Mouse (Mus musculus) embryonic facial prominence, embryonic 14.5 days (tissue): ENCODE results near the gene Dppa5a. TPM values are rescaled to one million over a fixed set of nuclear protein-coding genes. Genes with fewer than 3 reads are reported as not detected.
"Not testable (repeated sequence)": the region's sequence is repeated elsewhere in the genome, so short reads cannot be mapped to it uniquely, and the experiment has no call there.

Experiments
- ATAC-seq: fragments of 200-750 bp; cut with Nextera tagmentation; 2 replicates; pipeline ENCODE4 v1.8.0; 2017; ENCODE audit warnings: low read depth, moderate number of reproducible peaks, moderate TSS enrichment
- DNase-seq: peaks from one replicate; pipeline ENCODE4 v3.0.0-alpha.2; 2015; ENCODE audit warnings: low spot score
- H3K27ac ChIP-seq: fragments of 300-500 bp; sonication (generic); replicated peaks from 2 replicates; pipeline ENCODE4 v1.5.1; 2014; ENCODE audit warnings: low read depth, mild to moderate bottlenecking, low read length, moderate library complexity
- H3K27me3 ChIP-seq: fragments of 300-500 bp; sonication (generic); replicated peaks from 2 replicates; pipeline ENCODE4 v1.6.1; 2014; ENCODE audit warnings: low read length; ENCODE audit not compliant: control insufficient read depth, insufficient read depth
- H3K36me3 ChIP-seq: fragments of 300-500 bp; sonication (generic); 2 replicates; pipeline ENCODE4 v1.6.1; 2014; ENCODE audit warnings: low read length, mixed read lengths; ENCODE audit not compliant: control insufficient read depth, insufficient read depth
- H3K4me1 ChIP-seq: fragments of 300-500 bp; sonication (generic); 2 replicates; pipeline ENCODE4 v1.6.1; 2014; ENCODE audit warnings: antibody characterized with exemption, low read length; ENCODE audit not compliant: control insufficient read depth, insufficient read depth
- H3K4me2 ChIP-seq: fragments of 300-500 bp; sonication (generic); 2 replicates; pipeline ENCODE4 v1.6.1; 2014; ENCODE audit warnings: low read depth, mild to moderate bottlenecking, low read length, moderate library complexity, mixed read lengths
- H3K4me3 ChIP-seq: fragments of 300-500 bp; sonication (generic); 2 replicates; pipeline ENCODE4 v1.5.1; 2014; ENCODE audit warnings: low read depth, mild to moderate bottlenecking, low read length
- H3K9ac ChIP-seq: fragments of 300-500 bp; sonication (generic); 2 replicates; pipeline ENCODE4 v1.6.1; 2014; ENCODE audit warnings: low read depth, mild to moderate bottlenecking, low read length, moderate library complexity, mixed read lengths
- H3K9me3 ChIP-seq: fragments of 300-500 bp; sonication (generic); 2 replicates; pipeline ENCODE4 v1.6.1; 2016; ENCODE audit warnings: low read length; ENCODE audit not compliant: control insufficient read depth
- WGBS: fragments of 180-500 bp; shearing (Covaris S2); extraction: QIAGEN DNeasy Blood & Tissue Kit; methylation state at CpG from one replicate; pipeline ENCODE4 v1.1.7; 2014; 5-methylcytosine and 5-hydroxymethylcytosine counted together
- polyA plus RNA-seq: library from polyadenylated mRNA; unstranded; fragments of >200 nt; fragmentation: Nextera tagmentation; extraction: Ambion mirVana; gene quantifications from 2 replicates; pipeline ENCODE4 v1.2.1, GENCODE M21; 2014

Gene Dppa5a
- 0.37 TPM in 1 of 2 replicates, not detected in the other for polyA plus RNA-seq

DNA sequence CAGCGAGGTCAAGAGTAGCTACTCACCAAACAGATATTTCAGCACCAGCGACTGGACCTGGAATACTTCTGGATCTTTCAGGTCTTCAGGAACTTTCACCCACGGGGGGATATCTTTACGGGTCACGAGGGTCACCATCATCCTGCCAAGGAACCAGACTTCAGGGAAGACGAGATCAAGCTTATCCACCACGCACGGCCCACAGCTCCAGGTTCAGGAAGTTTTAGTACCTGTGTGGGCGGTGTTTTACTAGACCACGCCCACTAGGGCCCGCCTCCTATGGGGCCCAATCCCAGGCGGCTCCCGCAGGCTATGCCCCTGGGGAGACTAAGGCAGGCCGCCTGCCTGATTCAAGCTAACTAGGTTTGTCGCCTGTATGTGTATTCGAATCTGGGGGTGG is at the start of gene Dppa5a:
Gene Dppa5a, minus strand, starts transcription at position 219 of the 400 bp plus-strand sequence.
- H3K4me1 ChIP-seq, H3K4me3 ChIP-seq, ATAC-seq, H3K27ac ChIP-seq, H3K9ac ChIP-seq, H3K36me3 ChIP-seq, H3K9me3 ChIP-seq, H3K27me3 ChIP-seq, DNase-seq, H3K4me2 ChIP-seq: not testable (repeated sequence)
- 92% methylated on average over 16 of the region's 16 CpGs for WGBS

DNA sequence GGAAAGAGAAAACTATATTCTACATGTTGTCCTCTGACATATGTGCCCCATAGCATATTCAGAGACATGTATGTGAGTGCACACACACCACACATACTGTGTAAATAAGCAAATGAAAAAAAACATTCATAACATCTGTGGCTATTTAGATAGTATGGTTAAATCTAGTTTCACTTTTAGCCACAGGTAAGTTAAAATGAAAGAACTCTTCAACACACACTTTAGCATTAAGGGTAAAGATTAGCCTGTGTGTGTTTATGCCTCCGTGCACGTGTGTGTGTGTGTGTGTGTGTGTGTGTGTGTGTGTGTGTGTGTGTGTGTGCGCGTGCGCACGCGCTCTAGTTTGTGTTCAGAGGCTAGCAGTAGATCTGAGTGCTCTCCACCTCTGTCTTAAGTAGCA is 33.6 kb upstream of the Dppa5a start:
- no peak overlapping the region for H3K9ac ChIP-seq
- H3K36me3 ChIP-seq = no peaks in the 10 kb centered on the region
- no peaks in the 10 kb centered on the region for H3K4me1 ChIP-seq
- peaks cover 21% of the 10 kb centered on the region for H3K27me3 ChIP-seq
- H3K4me3 ChIP-seq = no peak overlapping the region
- H3K9me3 ChIP-seq = no peaks in the 10 kb centered on the region
- no peak for ATAC-seq
- no peak overlapping the region for H3K4me2 ChIP-seq
- WGBS = 86% methylated on average over 7 of the region's 7 CpGs
- H3K27ac ChIP-seq = no peak overlapping the region
- DNase-seq = no peak

DNA sequence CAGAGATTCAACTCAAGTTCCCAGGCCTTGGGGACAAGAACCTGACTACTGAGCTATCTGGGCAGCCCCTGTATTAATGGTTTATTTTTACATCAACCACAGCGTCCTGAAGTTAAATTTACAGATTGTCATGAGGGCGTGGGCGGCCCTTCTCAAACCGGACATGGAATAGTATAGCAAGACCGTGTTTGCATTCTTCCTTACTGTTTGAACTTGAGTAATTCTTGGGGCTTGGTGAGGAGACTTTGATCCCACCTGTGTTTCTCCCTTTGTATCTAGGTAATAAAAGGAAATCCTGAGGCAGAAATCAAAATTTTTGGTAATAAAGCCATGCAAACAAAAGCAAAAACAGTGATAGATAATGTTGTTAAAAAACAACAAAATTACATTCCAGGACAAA is 32.6 kb upstream of the Dppa5a start:
- Histone ChIP-seq H3K9me3 (no peaks in the 10 kb centered on the region), H3K36me3 (no peaks in the 10 kb centered on the region), H3K4me3 (no peak overlapping the region), H3K9ac (no peak overlapping the region), H3K27ac (no peak overlapping the region), H3K4me2 (no peak overlapping the region), H3K4me1 (no peaks in the 10 kb centered on the region), H3K27me3 (peaks cover 32% of the 10 kb centered on the region)
- 76% methylated on average over 5 of the region's 5 CpGs for WGBS
- ATAC-seq = no peak
- no peak for DNase-seq

DNA sequence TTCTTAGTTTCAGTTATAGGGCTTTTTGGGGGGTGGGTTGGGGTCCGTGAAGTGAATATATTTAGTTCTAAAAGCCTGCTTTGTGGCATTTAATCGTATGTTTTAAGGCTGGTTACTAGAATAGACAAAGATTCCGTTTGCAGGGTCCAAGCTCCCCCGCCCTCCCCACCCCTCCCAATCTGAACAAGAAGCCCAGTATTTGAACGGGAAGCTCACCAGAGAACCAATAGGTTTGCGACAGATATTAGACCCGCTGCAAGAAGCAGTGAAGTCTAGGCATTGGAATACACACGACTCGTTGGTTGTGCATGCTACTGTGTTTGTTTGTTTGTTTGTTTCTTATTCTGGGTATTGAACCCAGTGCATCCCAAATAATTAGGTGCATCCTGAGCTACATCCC is 28.5 kb upstream of the Dppa5a start:
- no peak for ATAC-seq
- H3K36me3 ChIP-seq = no peaks in the 10 kb centered on the region
- H3K4me2 ChIP-seq = peak overlapping the region; percentile 54; the same call in 1 of the 2 replicates
- no peaks in the 10 kb centered on the region for H3K4me1 ChIP-seq
- no peaks in the 10 kb centered on the region for H3K9me3 ChIP-seq
- peak overlapping the region; percentile 42 for H3K4me3 ChIP-seq
- no peak for DNase-seq
- no peak overlapping the region for H3K27ac ChIP-seq
- WGBS = 59% methylated on average over 9 of the region's 9 CpGs
- peaks cover 66% of the 10 kb centered on the region for H3K27me3 ChIP-seq
- no peak overlapping the region; the same call in 1 of the 2 replicates for H3K9ac ChIP-seq

DNA sequence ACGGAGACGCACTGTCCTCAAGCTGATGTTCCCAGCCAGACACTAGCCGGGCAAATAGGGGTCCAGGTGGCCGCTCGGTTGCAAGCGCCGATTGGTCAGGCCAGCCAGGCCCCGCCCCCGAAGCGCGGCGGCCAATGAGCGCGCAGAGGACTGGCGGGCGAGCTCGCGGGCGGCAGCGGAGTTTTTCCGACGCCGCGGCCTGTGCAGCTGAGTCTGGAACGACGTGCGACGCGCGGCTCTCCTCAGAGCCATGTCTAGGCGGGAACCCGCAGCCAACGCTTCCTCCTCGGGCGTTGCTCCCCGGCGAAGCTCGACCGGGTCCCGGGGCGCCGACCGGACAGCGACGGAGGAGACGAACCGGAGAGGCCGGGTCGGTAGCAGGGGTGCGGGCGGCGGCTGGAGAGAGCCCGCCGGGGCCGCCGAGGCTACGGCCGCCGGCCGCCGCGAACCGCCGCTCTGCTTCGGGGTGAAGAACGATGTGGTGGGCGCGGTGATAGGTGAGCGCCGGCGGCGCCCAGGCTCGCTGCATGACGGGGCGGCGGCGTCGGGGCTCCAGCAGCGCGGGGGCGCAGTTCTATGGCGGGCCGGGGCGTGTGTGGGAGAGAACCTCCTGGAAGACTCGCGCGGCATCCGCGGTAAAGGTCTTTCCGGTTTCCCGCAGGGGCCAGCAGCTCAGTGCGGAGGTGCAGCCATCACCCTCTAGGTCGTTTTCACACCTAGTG is 27.8 kb upstream of the Dppa5a start, which contains the start of gene Ddx43:
Gene Ddx43, plus strand, starts transcription at position 148 of the 722 bp plus-strand sequence.
- Histone ChIP-seq H3K9ac (peak within 1 kb of the TSS; percentile 46), H3K9me3 (no peaks in the 10 kb centered on the region), H3K36me3 (no peaks in the 10 kb centered on the region), H3K27me3 (peaks cover 66% of the 10 kb centered on the region), H3K4me2 (peak within 1 kb of the TSS; percentile 54), H3K27ac (no peak within 1 kb of the TSS), H3K4me3 (peak within 1 kb of the TSS; percentile 42), H3K4me1 (no peaks in the 10 kb centered on the region)
- WGBS = 7% methylated on average over 31 of the region's 93 CpGs
- ATAC-seq (peak; percentile 93), DNase-seq (peak; percentile 74)

DNA sequence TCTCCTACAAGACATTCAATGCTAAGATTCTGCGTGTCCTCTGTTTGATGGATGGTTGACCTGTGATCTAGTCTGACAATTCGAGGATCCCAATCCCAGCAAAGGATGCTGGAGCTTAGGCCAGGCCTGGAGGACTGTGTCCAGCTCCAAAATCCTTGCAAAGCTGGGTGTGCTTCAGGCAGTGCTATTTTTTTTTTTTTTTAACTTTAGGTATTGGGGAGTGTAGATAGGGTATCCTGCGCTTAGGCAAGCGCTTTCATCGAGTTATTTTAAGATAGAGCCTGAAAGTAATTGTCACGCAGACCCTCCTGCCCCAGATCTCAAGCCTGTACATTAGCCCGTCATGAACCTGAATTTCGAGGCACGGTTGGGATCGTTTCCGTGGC is 27.3 kb upstream of the Dppa5a start:
- H3K4me1 ChIP-seq = no peaks in the 10 kb centered on the region
- H3K9ac ChIP-seq = no peak overlapping the region
- WGBS = 35% methylated on average over 11 of the region's 11 CpGs
- H3K4me3 ChIP-seq = peak overlapping the region; percentile 42
- no peak overlapping the region for H3K27ac ChIP-seq
- ATAC-seq = no peak
- H3K36me3 ChIP-seq = no peaks in the 10 kb centered on the region
- H3K4me2 ChIP-seq = peak overlapping the region; percentile 54
- DNase-seq = no peak
- H3K9me3 ChIP-seq = no peaks in the 10 kb centered on the region
- H3K27me3 ChIP-seq = peaks cover 66% of the 10 kb centered on the region

DNA sequence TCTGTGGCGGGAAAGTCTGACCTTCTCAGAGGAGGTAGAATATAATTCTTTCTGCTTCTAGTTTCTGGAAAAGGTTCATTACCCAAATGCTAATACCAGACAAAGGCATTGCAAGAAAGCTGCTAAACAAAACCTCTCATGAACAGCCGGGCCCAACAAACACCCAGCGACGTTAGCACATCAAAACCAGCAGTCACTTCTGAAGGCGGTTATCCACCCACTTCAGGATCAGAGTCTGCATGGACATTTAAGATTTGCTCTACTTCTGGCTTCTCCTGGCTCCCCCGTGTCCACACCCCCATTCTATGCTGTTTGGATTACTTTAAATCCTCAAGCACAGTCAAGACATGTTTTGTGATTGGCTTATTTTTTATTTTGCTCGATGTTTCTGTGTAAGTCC is 26.6 kb upstream of the Dppa5a start:
- DNase-seq = no peak
- Histone ChIP-seq H3K27ac (no peak overlapping the region), H3K9ac (no peak overlapping the region), H3K27me3 (peaks cover 66% of the 10 kb centered on the region), H3K4me2 (no peak overlapping the region), H3K9me3 (no peaks in the 10 kb centered on the region), H3K4me1 (no peaks in the 10 kb centered on the region), H3K36me3 (no peaks in the 10 kb centered on the region), H3K4me3 (no peak overlapping the region)
- ATAC-seq = no peak
- whole genome bisulfite sequencing = 68% methylated on average over 7 of the region's 7 CpGs

DNA sequence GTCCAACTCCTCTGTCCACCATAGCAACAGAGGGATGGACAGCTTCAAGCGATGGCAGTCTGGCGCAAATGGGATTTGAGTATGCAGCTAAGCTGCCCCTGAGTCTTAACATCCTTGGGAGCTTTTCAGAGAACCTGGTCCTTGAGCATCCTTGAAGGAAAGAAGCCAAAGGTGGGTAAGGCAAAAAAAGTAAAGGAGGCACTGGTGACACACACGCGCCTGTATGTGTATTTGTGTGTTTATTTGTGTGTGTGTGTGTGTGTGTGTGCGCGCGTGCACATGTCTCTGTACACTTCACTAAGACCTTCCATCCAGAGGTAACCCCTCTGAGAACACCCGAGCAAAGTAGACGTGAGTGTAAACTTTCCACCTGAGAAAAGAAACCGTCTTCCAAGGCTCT is 25.8 kb upstream of the Dppa5a start:
- no peaks in the 10 kb centered on the region for H3K36me3 ChIP-seq
- no peaks in the 10 kb centered on the region for H3K9me3 ChIP-seq
- 82% methylated on average over 10 of the region's 10 CpGs for WGBS
- no peak overlapping the region for H3K27ac ChIP-seq
- no peak overlapping the region for H3K9ac ChIP-seq
- H3K4me3 ChIP-seq = no peak overlapping the region
- H3K4me2 ChIP-seq = no peak overlapping the region
- no peak for DNase-seq
- peaks cover 64% of the 10 kb centered on the region for H3K27me3 ChIP-seq
- ATAC-seq = no peak
- no peaks in the 10 kb centered on the region for H3K4me1 ChIP-seq

DNA sequence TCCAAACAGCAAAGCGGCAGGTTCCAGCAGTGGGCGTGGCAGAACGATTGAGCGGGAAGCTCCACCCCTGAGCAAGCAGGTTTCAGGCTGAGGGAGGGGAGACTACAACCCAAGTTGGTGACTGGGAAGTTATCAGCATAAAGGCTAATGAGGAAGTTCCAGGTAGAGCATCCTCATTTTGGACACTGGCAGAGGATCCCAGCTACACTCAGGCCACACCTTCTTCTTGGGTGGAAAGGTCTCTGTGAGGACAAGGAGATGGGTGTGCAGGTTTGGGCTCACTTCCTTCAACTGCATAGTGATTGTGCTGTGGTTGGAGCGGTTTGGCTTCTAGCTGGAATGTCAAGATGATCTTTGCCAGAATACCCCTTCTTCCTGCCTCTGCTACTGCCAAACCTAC is 22.0 kb upstream of the Dppa5a start:
- H3K27me3 ChIP-seq = peaks cover 28% of the 10 kb centered on the region
- no peaks in the 10 kb centered on the region for H3K4me1 ChIP-seq
- no peak overlapping the region for H3K27ac ChIP-seq
- no peak overlapping the region for H3K4me3 ChIP-seq
- H3K9me3 ChIP-seq = no peaks in the 10 kb centered on the region
- no peaks in the 10 kb centered on the region for H3K36me3 ChIP-seq
- H3K4me2 ChIP-seq = no peak overlapping the region
- WGBS = 39% methylated on average over 5 of the region's 5 CpGs
- no peak overlapping the region for H3K9ac ChIP-seq
- DNase-seq = peak; percentile 5
- no peak for ATAC-seq
